30 mouse cellular contexts compared by ENCODE assay signal in genomic region chr2:141876958-141877357, GRCm38 (mm10).
DNase-seq lines count a peak whose midpoint lies in the region; ATAC-seq and TF ChIP-seq lines count a peak whose summit lies in the region.
"Had no signal": no experiment of that assay in that cellular context is flagged by ENCODE, and none has a peak within 500 bp of the region (broad histone marks: within the 10 kb centered on the region; RNA-seq: fewer than 3 reads in every experiment).

No protein-coding gene starts in this region.

- 57% methylated on average over 2 of the region's 2 CpGs for WGBS in heart, embryonic 15.5 days
- WGBS in lung, embryonic 14.5 days = 73% methylated on average over 2 of the region's 2 CpGs

- no peak overlapping the region for H3K9ac ChIP-seq in heart, embryonic 15.5 days
- H3K9ac ChIP-seq in lung, embryonic 14.5 days = no peak overlapping the region
- H3K9ac ChIP-seq: embryonic facial prominence, embryonic 12.5 days; hindbrain, embryonic 15.5 days; limb, embryonic 13.5 days; midbrain, embryonic 12.5 days; neural tube, embryonic 12.5 days; stomach, embryonic 15.5 days had no signal

- H3K27ac ChIP-seq in heart, embryonic 15.5 days = no peak overlapping the region
- H3K27ac ChIP-seq in lung, embryonic 14.5 days (ENCODE audit: low read depth) = no peak overlapping the region
- H3K27ac ChIP-seq: embryonic facial prominence, embryonic 12.5 days; forebrain, embryonic 10.5 days; hindbrain, embryonic 10.5 days; hindbrain, embryonic 15.5 days; limb, embryonic 13.5 days; midbrain, embryonic 12.5 days; neural tube, embryonic 12.5 days; stomach, embryonic 15.5 days had no signal

- H3K4me3 ChIP-seq in heart, embryonic 15.5 days = no peak overlapping the region
- H3K4me3 ChIP-seq in lung, embryonic 14.5 days (ENCODE audit: low read depth, low read length) = no peak overlapping the region
- H3K4me3 ChIP-seq: embryonic facial prominence, embryonic 12.5 days; forebrain, embryonic 10.5 days; hindbrain, embryonic 10.5 days; hindbrain, embryonic 15.5 days; limb, embryonic 13.5 days; megakaryocyte, embryonic 14.5 days; midbrain, embryonic 12.5 days; myocyte; neural tube, embryonic 12.5 days; stomach, embryonic 15.5 days had no signal

- H3K27me3 ChIP-seq in heart, embryonic 15.5 days = no peaks in the 10 kb centered on the region
- no peaks in the 10 kb centered on the region for H3K27me3 ChIP-seq in lung, embryonic 14.5 days (ENCODE audit: insufficient read depth, low read length)
- H3K27me3 ChIP-seq: embryonic facial prominence, embryonic 12.5 days; hindbrain, embryonic 15.5 days; limb, embryonic 13.5 days; megakaryocyte, embryonic 14.5 days; midbrain, embryonic 12.5 days; neural tube, embryonic 12.5 days; Patski; stomach, embryonic 15.5 days had no signal

- DNase-seq in frontal cortex, postnatal 14 days (ENCODE audit: low spot score in 2 of 2) = no peak
- DNase-seq in heart, adult 8-10 months (ENCODE audit: low spot score) = no peak
- no peak for DNase-seq in lung, embryonic 14.5 days
- DNase-seq in lung, postnatal 25 days (ENCODE audit: low spot score) = no peak
- peak; percentile 4 for DNase-seq in fibroblast of lung, adult 2 months (ENCODE audit: low read depth)
- no peak for DNase-seq in urinary bladder, postnatal 10 days (ENCODE audit: low spot score)
- DNase-seq: adrenal gland, postnatal 10 days; cerebellum, adult 11 months; cerebellum, adult 9-10 months; cerebellum, postnatal 36 days; gastrocnemius, postnatal 14 days; kidney, adult 11 months; kidney, postnatal 36 days; lung, postnatal 4 days; thymus, postnatal 14 days had no signal

- ATAC-seq in frontal cortex, adult (ENCODE audit: low TSS enrichment) = peak; percentile 69
- ATAC-seq in heart, embryonic 15.5 days (replicated peaks; ENCODE audit: insufficient number of reproducible peaks, insufficient read depth, low FRiP score, low read depth) = 0 out of 2 replicates have a peak, but pooled peaks have one; percentile 35
- peak; percentile 38; the same call in 1 of the 2 replicates for ATAC-seq in lung, embryonic 14.5 days (ENCODE audit: insufficient read depth)
- ATAC-seq: inflammation-experienced regulatory T-cells, adult 6 months; Patski had no signal

- no peak overlapping the region for H3K4me2 ChIP-seq in heart, embryonic 15.5 days
- no peak overlapping the region for H3K4me2 ChIP-seq in lung, embryonic 14.5 days
- H3K4me2 ChIP-seq: embryonic facial prominence, embryonic 12.5 days; hindbrain, embryonic 15.5 days; limb, embryonic 13.5 days; liver, embryonic 11.5 days; midbrain, embryonic 12.5 days; neural tube, embryonic 12.5 days; stomach, embryonic 15.5 days had no signal

- H3K36me3 ChIP-seq in heart, embryonic 15.5 days = no peaks in the 10 kb centered on the region
- no peaks in the 10 kb centered on the region for H3K36me3 ChIP-seq in lung, embryonic 14.5 days (ENCODE audit: insufficient read depth)
- H3K36me3 ChIP-seq: embryonic facial prominence, embryonic 12.5 days; forebrain, embryonic 10.5 days; hindbrain, embryonic 10.5 days; hindbrain, embryonic 15.5 days; limb, embryonic 13.5 days; midbrain, embryonic 12.5 days; neural tube, embryonic 12.5 days; stomach, embryonic 15.5 days had no signal

- H3K4me1 ChIP-seq in heart, embryonic 15.5 days (replicated peaks) = peaks cover 9% of the 10 kb centered on the region
- 0 out of 2 replicates have a peak, but pooled peaks cover 4% of the 10 kb centered on the region for H3K4me1 ChIP-seq in lung, embryonic 14.5 days (ENCODE audit: insufficient read depth)
- H3K4me1 ChIP-seq: hindbrain, embryonic 10.5 days; hindbrain, embryonic 15.5 days; megakaryocyte, embryonic 14.5 days; neural tube, embryonic 12.5 days; stomach, embryonic 15.5 days had no signal

- H3K9me3 ChIP-seq in heart, embryonic 15.5 days (replicated peaks) = no peaks in the 10 kb centered on the region
- H3K9me3 ChIP-seq in lung, embryonic 14.5 days (ENCODE audit: low read depth, low read length) = no peaks in the 10 kb centered on the region
- H3K9me3 ChIP-seq: embryonic facial prominence, embryonic 12.5 days; forebrain, embryonic 10.5 days; hindbrain, embryonic 10.5 days; hindbrain, embryonic 15.5 days; limb, embryonic 13.5 days; midbrain, embryonic 12.5 days; neural tube, embryonic 12.5 days; stomach, embryonic 15.5 days had no signal

- TF ChIP-seq CTCF in lung, embryonic 14.5 days (IDR thresholded peaks at IDR 0.05; ENCODE audit: low read depth) = no peak
